Mouse (Mus musculus) T-helper 2 cell (primary cell): ENCODE measurements around the gene Kansl1l.
"Not testable (repeated sequence)": the region's sequence is repeated elsewhere in the genome, so short reads cannot be mapped to it uniquely, and the experiment has no call there.

ENCODE experiments used
- in situ Hi-C: fragments of 300-600 bp; cut with MboI, MseI; formaldehyde crosslinking; loops from one replicate; pipeline ENCODE4 v1.15.1; 2025; ENCODE audit warnings: high pct_unique_total_duplicates

Kansl1l gene

GRCm38 (mm10) chr1:66700693-66701575 lies 116.4 kb downstream of the Kansl1l start, which contains the start of gene Rpe:
TSS of gene Rpe (plus strand) at chr1:66700831.
- in situ Hi-C loops = no loop called here

- in situ Hi-C loops = no loop called here
These were observed 117.1 kb downstream of the Kansl1l start for GRCm38 (mm10) chr1:66700149-66700692.

GRCm38 (mm10) chr1:66699630-66700029 lies 117.7 kb downstream of the Kansl1l start:
- in situ Hi-C loops = not testable (repeated sequence)

GRCm38 (mm10) chr1:66695296-66695695 lies 122.1 kb downstream of the Kansl1l start:
- in situ Hi-C loops = no loop called here

GRCm38 (mm10) chr1:66694266-66694665 lies 123.1 kb downstream of the Kansl1l start:
- in situ Hi-C loops = no loop called here

- in situ Hi-C loops = no loop called here
These were observed 124.5 kb downstream of the Kansl1l start for GRCm38 (mm10) chr1:66692780-66693392.

- in situ Hi-C loops = no loop called here
These were observed 125.1 kb downstream of the Kansl1l start for GRCm38 (mm10) chr1:66692308-66692707.

- in situ Hi-C loops = no loop called here
These were observed 125.6 kb downstream of the Kansl1l start for GRCm38 (mm10) chr1:66691772-66692171.

GRCm38 (mm10) chr1:66682974-66683373 lies 134.4 kb downstream of the Kansl1l start:
- in situ Hi-C loops = no loop called here

- in situ Hi-C loops = no loop called here
These were observed 138.7 kb downstream of the Kansl1l start for GRCm38 (mm10) chr1:66678662-66679061.

- in situ Hi-C loops = no loop called here
These were observed 139.4 kb downstream of the Kansl1l start for GRCm38 (mm10) chr1:66677928-66678327.

GRCm38 (mm10) chr1:66672812-66673211 lies 144.6 kb downstream of the Kansl1l start:
- in situ Hi-C loops = no loop called here

GRCm38 (mm10) chr1:66671475-66671874 lies 145.9 kb downstream of the Kansl1l start:
- in situ Hi-C loops = no loop called here
